Mouse (Mus musculus): ENCODE measurements around the gene Catsperd. TPM values are rescaled to one million over a fixed set of nuclear protein-coding genes. Genes with fewer than 3 reads are reported as not detected.

Gene Catsperd
- total RNA-seq, 4 experiments from 2014 or later = 0.16 TPM; not detected in 2

DNA sequence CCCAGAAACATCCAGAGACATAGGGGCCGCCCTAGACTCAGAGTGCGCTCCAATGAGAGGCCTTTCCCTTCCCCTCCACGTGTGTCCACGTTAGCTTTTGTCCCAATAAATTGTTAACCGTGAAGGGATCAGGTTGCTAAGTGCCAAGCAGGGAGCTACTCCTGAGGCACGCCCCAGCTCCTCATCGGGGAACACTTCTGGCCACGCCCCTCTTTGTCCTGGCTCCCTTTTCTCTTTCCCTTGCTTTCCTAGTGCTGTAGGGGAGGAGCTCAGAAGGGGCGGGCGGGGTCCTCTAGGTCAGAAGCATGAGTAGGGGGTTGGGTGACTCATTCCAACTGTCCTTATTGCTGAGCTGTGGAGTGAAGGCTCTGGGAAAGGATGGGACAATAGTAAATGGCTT, 36.4 kb downstream of the Catsperd start:
- no peak for DNase-seq (ENCODE audit: low spot score)

DNA sequence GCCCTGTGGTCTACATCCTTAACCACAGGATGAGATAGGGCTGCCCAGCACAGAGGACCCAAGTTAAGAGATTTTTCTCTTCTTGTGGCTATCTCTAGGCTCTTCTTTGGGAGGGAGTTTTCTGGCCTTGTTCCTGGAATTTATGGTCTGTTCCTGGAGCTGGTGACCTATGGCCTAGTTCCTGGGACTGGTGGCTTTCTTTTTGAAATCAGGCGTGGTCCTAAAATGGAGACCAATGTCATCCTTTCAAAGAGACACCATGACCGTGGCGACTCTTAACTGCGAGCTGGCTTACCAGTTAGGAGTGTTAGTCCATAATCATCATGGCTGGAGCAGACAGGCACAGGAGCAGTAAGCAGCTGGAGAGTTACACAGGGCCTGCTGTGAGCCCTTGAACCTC, 38.4 kb downstream of the Catsperd start:
- DNase-seq (ENCODE audit: low spot score) = no peak

DNA sequence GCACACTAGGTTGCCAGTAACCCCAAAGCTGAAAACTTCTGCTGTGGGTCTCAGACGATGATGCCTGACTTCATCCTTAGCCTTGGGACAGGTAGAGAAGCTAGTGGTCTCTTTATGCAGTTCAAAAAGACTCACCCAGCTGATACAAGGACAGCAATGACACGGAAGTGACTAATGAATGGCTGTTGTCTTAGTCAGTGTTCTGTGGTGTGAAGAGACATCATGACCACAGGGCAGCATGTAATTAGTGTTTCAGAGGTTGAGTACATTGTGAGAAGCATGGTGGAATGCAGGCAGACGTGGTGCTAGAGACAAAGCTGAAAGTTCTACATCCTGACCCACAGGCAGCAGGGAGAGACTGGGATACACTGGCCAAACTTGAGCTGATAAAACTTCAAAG, 39.6 kb downstream of the Catsperd start:
- no peak for DNase-seq (ENCODE audit: low spot score)

DNA sequence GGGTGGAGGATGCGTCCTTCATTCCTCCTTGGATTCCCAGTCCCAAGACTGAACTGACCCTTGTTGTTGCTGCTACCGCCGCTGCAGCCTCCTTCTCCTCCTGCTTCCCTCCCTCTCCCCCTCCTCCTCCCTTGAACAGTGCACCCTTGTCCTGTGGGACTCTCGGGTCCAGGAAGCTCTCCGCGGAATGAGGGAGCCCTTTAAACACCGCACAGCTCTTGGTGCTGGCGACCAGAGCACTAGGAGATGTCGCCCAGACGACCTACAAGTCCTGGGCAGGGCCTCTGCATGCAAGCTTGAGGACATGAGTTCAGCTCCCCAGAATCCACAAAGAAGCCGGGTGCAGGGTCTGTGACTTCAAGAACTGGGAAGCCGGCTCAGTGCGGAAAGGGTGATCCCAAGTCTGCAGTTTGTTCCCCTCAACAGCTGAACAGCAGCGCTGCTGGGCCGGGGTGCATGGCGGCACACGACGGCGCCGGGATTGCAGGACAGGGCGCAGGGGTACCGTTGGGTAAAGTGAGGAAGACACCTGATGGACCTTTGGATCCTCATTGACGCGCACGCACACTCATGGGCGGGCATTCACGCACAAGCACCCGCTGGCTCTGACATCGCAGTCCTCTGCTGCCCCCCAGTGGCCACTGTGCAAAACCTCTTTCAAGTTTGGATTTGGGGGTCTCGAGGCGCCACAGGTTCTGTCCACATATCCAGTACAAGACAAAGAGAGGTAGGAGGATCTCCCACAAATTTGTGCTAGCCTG, 40.6 kb downstream of the Catsperd start:
- peak; percentile 78 for DNase-seq (ENCODE audit: low spot score)

DNA sequence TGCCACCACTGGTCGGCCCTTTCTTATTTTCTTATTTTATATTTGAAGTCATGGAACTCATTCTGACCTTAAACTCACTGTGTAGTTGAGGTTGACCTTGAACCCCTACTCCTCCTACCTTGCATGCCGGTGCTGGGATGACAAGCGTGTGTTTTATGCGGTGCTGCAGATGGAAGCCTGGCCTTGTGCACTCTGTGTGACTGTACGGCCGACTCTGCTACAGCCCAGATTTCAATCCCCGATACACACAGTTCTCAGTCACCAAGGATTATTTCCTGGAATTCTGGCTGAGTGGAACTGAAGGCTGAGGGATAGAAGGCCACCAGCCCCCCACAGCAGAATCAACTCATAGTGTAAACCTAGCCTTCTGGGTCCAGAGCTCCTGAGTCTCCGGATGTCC, 41.8 kb downstream of the Catsperd start:
- no peak for DNase-seq (ENCODE audit: low spot score)

DNA sequence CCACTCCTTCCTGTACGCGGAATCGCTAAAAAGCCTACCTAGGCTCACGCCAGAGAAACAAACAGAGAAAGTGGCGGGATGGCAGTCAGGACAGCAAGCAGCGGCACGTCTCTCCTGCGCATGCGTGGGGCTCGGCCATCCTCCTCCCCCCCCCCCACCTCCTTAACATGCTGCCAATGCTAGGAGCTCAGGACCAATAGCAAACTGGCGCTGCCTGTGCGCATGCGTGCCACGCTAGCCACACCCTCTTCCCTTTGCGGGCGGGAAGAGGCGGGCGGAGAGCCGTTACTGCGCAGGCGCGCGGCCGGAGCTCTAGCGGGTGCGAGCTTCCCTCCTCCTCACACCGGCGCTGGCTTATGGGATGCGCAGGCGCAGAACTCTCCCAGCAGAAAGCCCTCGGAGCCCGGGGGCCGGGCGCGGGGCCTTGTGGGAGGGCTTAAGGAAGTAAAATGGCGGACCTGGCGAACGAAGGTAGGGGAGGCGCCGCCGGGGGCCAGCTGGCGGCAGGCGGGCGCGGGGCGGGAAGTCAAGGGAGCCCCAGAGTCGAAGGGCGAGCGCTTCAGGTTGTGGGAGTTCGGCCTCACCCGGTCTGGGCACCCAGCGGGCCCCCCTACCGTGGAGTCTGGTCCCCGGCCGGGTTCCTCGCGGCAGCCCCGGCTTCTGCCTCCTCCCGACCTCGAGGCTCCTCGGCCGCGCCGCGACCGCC, 45.2 kb downstream of the Catsperd start, which contains the start of gene Ranbp3:
Ranbp3 (plus strand) TSS at position 354 of the 706 bp plus-strand sequence.
- DNase-seq (ENCODE audit: low spot score) = peak; percentile 98

DNA sequence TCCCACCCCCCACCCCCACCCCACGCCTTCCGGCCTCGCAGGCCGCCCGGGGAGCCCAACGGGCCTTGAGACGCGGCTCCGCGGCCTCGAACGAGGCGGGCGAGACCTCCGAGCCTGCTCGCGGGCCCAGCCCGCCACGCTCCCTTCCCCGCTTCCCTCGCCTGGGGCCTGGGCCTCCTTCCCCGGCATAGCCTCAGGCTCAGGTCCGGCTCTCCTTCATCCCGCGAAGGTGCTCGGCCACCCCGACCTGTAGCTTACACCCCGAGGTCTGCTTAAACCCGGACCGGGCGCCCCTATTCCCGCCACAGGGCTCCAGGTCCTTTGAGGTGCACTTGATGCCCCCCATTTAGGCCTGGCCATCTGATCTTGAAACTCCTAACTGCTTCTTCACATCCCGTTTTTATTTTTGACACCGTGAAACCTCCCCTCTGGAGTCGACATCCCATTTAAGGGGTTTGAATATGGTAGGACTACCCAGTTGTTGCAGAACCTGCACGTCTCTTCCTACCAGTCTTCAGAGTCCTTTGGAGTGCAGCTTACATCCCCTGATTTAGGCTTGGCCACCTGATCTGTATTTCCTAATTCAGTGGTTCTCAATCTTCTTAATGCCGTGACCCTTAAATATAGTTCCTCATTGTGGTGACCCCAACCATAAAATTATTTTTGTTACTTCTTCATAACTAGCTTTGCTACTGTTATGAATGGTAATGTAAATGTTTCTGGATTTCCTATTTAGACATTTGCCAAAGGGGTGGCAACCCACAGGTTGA, 45.9 kb downstream of the Catsperd start:
- no peak for DNase-seq (ENCODE audit: low spot score)

DNA sequence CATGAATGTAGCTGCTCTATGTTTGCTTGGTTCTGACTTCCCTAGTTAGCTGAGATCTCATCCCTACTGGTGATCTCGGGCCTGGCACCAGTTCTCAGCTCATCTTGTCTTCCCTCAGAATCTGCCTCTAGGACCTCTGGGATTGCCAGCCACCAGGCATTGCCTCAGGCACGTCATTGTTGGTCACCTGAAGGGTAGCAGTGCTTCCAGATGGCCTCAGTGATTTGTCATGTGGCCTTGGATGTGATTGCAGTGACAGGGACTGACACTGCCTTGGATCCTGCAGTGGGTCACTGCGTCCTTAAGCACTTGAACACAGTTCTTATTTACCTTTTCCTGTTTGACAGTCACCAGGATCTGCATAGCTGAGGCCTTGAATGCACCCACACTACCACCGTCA, 53.8 kb downstream of the Catsperd start:
- no peak for DNase-seq (ENCODE audit: low spot score)

DNA sequence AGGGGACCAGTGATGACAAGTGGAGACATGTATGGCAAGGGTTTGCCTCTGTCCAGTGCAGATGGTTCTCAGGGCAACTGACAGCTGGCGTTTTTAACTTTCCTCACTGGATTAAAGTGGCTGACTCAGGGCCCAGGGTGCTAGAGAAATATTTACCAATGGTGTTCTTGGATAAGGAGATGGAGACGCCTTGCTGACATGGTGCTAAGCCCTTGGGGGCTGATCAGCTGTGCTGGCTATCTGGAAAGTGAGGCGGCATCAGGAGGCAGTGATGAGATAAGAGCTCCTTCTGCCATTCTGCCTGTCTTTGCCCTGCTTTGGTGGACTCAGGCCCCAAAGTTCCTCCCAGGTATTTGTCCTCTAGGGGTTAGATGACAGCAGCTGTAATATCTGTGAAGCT, 54.9 kb downstream of the Catsperd start:
- DNase-seq (ENCODE audit: low spot score) = no peak

DNA sequence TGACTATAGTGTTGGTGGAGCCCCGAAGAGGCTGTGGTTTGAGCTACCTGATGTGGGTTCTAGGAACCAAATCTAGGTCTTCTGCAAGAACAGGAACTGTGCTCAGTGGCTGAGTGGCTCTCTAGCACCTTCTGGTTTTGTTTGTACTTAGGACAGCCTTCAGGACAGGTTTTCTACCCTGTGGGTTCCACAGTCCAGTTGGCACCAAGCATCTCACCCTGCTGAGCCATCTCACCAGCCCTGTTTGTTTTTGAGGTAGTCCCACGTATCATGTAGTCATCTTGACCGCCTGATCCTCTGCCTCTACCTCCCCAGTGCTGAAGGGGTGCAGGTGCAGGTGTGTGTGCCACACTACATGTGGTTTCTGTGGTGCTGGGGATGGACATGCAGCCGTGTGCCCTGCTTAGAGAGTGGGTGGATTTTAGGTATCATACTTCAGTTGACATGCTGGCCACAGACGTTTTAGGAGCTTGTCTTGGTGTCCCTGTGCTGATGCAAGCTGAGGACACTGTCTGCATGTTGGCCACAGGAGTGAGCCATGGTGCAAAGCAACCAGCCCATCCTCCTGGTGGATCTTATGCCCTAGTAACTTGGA, 55.7 kb downstream of the Catsperd start:
- no peak for DNase-seq (ENCODE audit: low spot score)

DNA sequence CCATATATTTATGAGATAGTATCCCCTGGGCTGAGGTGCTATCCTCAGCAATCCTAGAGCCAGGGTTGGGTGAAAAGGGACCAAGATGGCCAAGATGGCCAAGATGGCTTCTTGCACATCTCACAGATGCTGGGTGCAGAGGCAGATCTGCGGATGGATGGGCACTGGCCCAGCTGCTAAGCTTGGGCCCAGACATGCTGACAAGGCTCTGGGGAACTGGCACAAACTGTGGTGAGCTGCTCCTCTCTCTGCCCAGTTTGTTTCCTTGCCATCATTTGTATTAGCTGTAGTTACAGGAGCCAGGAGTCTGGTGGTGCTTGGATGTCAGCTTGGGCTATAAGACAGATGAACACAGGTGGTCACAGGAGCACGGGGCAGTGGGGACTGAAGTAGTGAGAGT, 56.7 kb downstream of the Catsperd start:
- DNase-seq (ENCODE audit: low spot score) = no peak

DNA sequence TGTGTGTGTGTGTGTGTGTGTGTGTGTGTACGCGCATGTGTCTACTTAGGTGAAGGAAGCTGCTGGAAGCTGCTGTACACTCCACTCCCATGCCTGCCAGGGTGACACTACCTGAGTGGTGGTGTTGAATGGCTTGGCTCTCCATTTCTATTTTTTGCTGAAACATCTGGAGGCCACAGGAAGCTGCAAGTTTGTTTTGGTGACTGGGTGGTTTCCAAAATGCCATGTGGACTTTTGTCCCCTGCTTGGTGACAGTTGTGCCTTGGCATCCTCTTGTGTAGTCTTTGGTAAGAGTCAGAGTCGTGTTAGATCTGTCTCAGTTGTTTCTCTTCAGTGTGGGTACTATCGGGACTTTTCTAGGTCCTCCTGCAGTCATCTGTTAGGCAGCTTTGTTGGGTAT, 58.9 kb downstream of the Catsperd start:
- DNase-seq (ENCODE audit: low spot score) = no peak

DNA sequence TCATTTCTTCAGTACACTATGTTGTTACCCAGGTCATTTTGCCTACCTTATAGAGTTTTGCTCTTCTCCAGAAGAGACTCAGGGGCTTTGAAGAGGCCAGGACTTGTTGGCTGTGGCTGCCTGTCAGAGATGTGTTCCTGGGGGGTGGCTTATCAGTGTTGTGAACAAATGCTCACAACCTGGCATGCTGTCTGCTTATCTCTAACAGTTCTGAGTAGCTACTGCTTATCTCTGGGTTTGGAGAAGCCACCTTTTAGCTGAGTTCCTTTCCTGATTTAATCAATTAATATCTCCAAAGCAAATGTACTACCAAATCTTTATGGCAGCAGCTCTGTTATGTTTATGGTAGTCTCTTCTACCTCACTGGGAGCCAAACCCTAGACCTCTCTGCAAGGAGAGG, 60.1 kb downstream of the Catsperd start:
- no peak for DNase-seq (ENCODE audit: low spot score)

DNA sequence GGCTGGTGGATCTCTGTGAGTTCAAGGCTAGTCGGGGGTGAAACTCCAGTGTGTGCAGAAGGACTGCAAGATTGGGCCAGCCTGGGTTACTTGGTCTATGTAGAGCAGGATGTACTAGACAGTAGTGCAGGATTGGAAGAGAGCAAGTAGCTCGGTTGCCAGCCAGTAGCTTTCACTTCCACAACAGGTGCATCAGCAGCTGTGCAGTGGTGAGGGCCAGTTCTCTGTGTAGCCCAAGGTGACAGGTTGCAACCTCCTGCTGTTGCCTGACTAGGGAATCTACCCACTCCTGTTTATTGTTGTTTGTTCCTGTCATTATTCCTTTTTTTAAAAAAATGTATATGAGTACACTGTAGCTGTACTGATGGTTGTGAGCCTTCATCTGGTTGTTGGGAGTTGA, 60.7 kb downstream of the Catsperd start:
- DNase-seq (ENCODE audit: low spot score) = no peak

DNA sequence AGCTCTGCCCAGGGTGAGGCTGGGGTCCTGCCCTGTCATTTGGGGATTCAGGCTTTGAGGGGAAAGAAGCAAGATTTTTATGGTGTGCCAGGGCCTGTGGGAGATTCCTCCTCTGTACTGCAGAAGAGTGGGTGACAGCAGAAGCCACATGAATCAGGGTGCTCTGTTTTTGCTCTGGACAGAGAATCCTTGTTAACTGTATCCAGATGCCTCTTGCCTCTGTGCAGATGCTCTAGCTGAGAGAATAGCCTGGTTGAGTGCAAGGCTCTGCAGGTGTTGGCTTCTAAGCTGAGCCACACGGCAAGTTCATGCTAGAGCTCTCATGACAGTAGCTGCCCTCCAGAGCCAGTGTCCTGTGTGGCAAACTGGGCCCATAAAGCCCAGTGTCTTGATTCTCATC, 65.5 kb downstream of the Catsperd start:
- DNase-seq (ENCODE audit: low spot score) = no peak

DNA sequence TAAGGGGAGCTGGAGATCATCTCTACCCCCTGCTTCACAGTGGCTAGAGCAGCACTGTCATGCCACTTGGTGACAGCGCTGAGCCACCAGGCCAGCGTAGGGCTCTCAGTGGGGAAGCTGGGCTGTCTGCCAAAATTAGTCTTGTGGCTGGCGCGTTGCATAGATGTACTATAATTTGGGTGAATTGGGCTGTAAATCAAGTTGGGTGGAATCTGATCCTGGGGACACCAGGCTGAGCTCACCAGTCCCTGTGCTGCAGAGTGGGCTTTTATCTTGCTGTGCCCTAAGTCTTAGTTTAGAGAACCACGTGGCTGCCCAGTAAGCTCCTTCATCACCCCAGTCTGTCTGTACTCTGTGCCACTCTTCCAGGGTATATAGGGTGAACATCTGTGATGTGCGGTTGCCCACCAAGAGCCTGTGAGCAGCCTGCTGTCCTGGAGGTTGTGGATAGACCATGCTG, 65.9 kb downstream of the Catsperd start:
- DNase-seq (ENCODE audit: low spot score) = peak; percentile 57

DNA sequence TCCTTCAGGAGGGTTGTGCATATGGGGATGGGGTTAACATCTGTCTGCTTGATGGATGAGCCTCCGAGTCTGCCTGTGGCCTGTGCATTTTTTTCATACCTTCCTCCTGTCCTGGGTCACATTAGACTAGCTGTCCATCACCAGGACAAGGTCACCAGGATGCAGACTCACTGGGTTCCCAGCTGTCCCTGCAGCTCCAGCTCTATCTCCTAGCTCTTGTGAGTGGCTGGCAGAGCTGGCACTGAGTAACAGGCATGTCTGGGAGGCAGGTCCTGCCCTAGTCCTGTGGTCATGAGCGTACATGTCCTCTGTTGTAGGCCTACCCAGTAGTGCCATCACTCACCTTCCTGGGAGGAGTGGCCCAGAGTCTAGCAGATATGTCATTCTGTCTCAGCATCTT, 72.5 kb downstream of the Catsperd start:
- peak; percentile 20 for DNase-seq (ENCODE audit: low spot score)

DNA sequence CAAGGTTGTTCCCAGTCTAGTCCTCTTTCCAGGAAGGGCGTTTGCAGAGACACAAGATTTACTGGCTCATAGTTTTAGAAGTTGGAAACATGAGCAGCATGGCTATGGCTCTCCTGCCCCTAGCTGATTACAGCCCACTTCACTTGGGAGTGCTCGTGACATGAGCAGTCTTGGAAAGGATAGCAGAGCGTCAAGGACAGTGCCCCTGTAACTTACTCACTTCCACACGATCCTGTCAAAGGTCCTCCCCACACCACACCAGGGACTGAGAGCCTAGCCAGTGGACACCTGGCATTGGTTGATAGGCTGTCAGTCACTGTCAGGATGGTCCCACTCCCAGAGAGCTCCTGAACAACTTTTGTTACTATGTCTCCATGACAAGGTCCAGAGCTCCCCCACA, 75.1 kb downstream of the Catsperd start:
- DNase-seq (ENCODE audit: low spot score) = no peak

DNA sequence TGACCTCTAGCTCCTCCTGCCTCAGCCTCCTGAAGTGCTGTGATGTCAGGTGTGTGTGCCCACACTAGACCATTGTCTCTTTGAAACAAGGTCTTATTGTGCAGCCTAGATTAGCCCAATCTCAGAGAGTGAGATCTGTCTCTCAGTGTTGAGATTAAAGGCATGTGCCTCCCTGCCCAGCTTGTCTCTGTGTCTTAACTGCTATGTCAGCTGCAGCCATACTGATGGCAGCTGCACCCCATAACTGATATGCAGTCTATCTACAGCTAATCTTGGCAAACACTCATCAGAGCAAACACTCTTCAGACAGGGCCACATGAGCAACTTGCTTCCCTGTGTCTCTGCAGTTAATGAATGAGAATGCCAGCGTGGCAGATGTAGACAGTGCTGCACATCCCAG, 78.6 kb downstream of the Catsperd start:
- DNase-seq (ENCODE audit: low spot score) = no peak

DNA sequence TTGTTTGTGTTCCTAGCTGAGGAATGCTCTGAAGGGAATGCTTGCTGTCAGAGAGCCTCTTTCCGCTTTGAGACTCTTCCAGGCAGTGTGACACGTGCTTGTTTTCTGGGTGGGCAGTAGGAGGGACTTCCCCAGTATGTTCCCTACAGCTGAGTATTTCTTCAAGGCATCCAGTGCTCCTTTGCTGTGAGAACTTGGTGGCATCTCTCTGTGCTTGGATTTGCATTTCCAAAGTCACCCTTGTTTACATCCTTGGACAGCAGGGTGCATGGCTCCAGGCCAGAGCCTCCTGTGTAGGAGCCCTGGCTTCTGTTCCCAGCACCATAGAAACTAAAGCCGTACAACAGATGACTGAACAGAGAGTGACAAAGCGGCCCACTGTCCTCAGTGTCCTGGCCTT, 80.7 kb downstream of the Catsperd start:
- DNase-seq (ENCODE audit: low spot score) = no peak

DNA sequence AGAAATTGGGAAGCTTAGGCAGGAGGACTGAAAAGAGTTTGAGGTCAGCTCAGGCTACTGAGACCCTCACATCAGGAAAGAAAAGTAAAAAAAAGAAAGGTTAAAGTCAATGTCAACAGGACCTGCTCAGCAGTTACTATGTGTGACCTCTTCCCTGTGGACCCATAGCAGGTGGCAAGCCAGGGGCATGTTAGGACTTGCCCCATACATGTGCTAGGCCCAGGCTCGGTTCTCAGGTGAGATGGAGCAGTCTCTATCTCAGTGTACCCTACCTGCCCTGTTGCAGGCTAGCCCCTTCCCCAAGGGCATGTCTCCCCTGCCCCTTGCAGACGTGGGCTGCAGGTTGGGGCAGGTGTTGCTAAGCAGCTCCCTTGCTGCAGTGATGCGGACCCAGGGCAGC, 81.8 kb downstream of the Catsperd start:
- DNase-seq (ENCODE audit: low spot score) = no peak

Data from heart, adult 8-10 months (tissue).